18 mouse cellular contexts compared by ENCODE assay signal in genomic region chr16:6427292-6428281, GRCm38 (mm10).
DNase-seq lines count a peak whose midpoint lies in the region; ATAC-seq and TF ChIP-seq lines count a peak whose summit lies in the region.
"Had no signal": no experiment of that assay in that cellular context is flagged by ENCODE, and none has a peak within 500 bp of the region (broad histone marks: within the 10 kb centered on the region; RNA-seq: fewer than 3 reads in every experiment).

No protein-coding gene starts in this region.

- H3K4me3 ChIP-seq in forebrain, postnatal 0 days (ENCODE audit: low read depth, low read length): no peak overlapping the region
- H3K4me3 ChIP-seq in forebrain, embryonic 11.5 days (ENCODE audit: low read depth, low read length): no peak overlapping the region
- no peak overlapping the region for H3K4me3 ChIP-seq in hindbrain, postnatal 0 days (ENCODE audit: low read length)
- H3K4me3 ChIP-seq: embryonic facial prominence, embryonic 12.5 days; heart, embryonic 12.5 days; limb, embryonic 10.5 days had no signal

- DNase-seq in forebrain, postnatal 0 days: peak; percentile 25
- no peak for DNase-seq in forebrain, embryonic 11.5 days (ENCODE audit: low spot score)
- DNase-seq in left cerebral cortex, postnatal 4 days: peak; percentile 13
- no peak for DNase-seq in left cerebral cortex, postnatal 36 days (ENCODE audit: low spot score in 2 of 2)
- DNase-seq in cerebellum, adult 9-10 months: peak; percentile 93
- peak; percentile 53 for DNase-seq in hindbrain, postnatal 0 days (ENCODE audit: low spot score)
- no peak for DNase-seq in urinary bladder, postnatal 25 days (ENCODE audit: low spot score)
- DNase-seq: adrenal gland, postnatal 14 days; gastrocnemius, postnatal 14 days; heart, postnatal 4 days; kidney, adult 18-20 months; kidney, postnatal 4 days; right cerebral cortex, postnatal 25 days; thymus, adult 18-20 months had no signal

- WGBS in forebrain, postnatal 0 days: 59% methylated on average over 12 of the region's 12 CpGs
- 82% methylated on average over 12 of the region's 12 CpGs for WGBS in forebrain, embryonic 11.5 days
- 49% methylated on average over 12 of the region's 12 CpGs for WGBS in hindbrain, postnatal 0 days

- no peaks in the 10 kb centered on the region for H3K27me3 ChIP-seq in forebrain, postnatal 0 days (ENCODE audit: insufficient read depth, low read length)
- no peaks in the 10 kb centered on the region for H3K27me3 ChIP-seq in forebrain, embryonic 11.5 days (ENCODE audit: control insufficient read depth, insufficient read depth, low read length)
- no peaks in the 10 kb centered on the region for H3K27me3 ChIP-seq in hindbrain, postnatal 0 days (ENCODE audit: insufficient read depth, low read length)
- H3K27me3 ChIP-seq: embryonic facial prominence, embryonic 12.5 days; heart, embryonic 12.5 days had no signal

- no peak for ATAC-seq in forebrain, postnatal 0 days
- no peak for ATAC-seq in forebrain, embryonic 11.5 days (replicated peaks; ENCODE audit: low FRiP score)
- peak; percentile 27; the same call in 1 of the 2 replicates for ATAC-seq in hindbrain, postnatal 0 days

- no peaks in the 10 kb centered on the region for H3K4me1 ChIP-seq in forebrain, postnatal 0 days (ENCODE audit: insufficient read depth)
- no peaks in the 10 kb centered on the region for H3K4me1 ChIP-seq in forebrain, embryonic 11.5 days (replicated peaks; ENCODE audit: control insufficient read depth, insufficient read depth, low read length)
- H3K4me1 ChIP-seq in hindbrain, postnatal 0 days (ENCODE audit: insufficient read depth, low read length): 0 out of 2 replicates have a peak, but pooled peaks cover 2% of the 10 kb centered on the region
- H3K4me1 ChIP-seq: embryonic facial prominence, embryonic 12.5 days; heart, embryonic 12.5 days; limb, embryonic 10.5 days had no signal

- H3K9ac ChIP-seq in forebrain, postnatal 0 days: no peak overlapping the region
- H3K9ac ChIP-seq in forebrain, embryonic 11.5 days (ENCODE audit: low read length): no peak overlapping the region
- H3K9ac ChIP-seq in hindbrain, postnatal 0 days (replicated peaks; ENCODE audit: low read length): no peak overlapping the region
- H3K9ac ChIP-seq: embryonic facial prominence, embryonic 12.5 days; heart, embryonic 12.5 days; liver, embryonic 14.5 days had no signal

- TF ChIP-seq CTCF in forebrain, postnatal 0 days (IDR thresholded peaks at IDR 0.05; ENCODE audit: low read depth): no peak
- no peak for TF ChIP-seq CTCF in hindbrain, postnatal 0 days (IDR thresholded peaks at IDR 0.05; ENCODE audit: low read depth)

- no peaks in the 10 kb centered on the region for H3K9me3 ChIP-seq in forebrain, postnatal 0 days (ENCODE audit: low read length)
- H3K9me3 ChIP-seq in forebrain, embryonic 11.5 days (ENCODE audit: control insufficient read depth, low read length): no peaks in the 10 kb centered on the region
- H3K9me3 ChIP-seq in hindbrain, postnatal 0 days (ENCODE audit: low read length): no peaks in the 10 kb centered on the region
- H3K9me3 ChIP-seq: embryonic facial prominence, embryonic 12.5 days; heart, embryonic 12.5 days; limb, embryonic 10.5 days had no signal

- H3K4me2 ChIP-seq in forebrain, postnatal 0 days (ENCODE audit: low read depth): no peak overlapping the region
- H3K4me2 ChIP-seq in forebrain, embryonic 11.5 days (ENCODE audit: low read depth, low read length, severe bottlenecking): no peak overlapping the region
- no peak overlapping the region for H3K4me2 ChIP-seq in hindbrain, postnatal 0 days (ENCODE audit: low read depth, low read length)
- H3K4me2 ChIP-seq: embryonic facial prominence, embryonic 12.5 days; heart, embryonic 12.5 days had no signal

- no peaks in the 10 kb centered on the region for H3K36me3 ChIP-seq in forebrain, postnatal 0 days (ENCODE audit: insufficient read depth)
- H3K36me3 ChIP-seq in forebrain, embryonic 11.5 days (ENCODE audit: control insufficient read depth, insufficient read depth, low read length): no peaks in the 10 kb centered on the region
- H3K36me3 ChIP-seq in hindbrain, postnatal 0 days (ENCODE audit: insufficient read depth, low read length): no peaks in the 10 kb centered on the region
- H3K36me3 ChIP-seq: embryonic facial prominence, embryonic 12.5 days; heart, embryonic 12.5 days; limb, embryonic 10.5 days had no signal

- no peak overlapping the region for H3K27ac ChIP-seq in forebrain, postnatal 0 days (ENCODE audit: low read depth, low read length)
- H3K27ac ChIP-seq in forebrain, embryonic 11.5 days (ENCODE audit: low read depth, low read length): no peak overlapping the region
- H3K27ac ChIP-seq in hindbrain, postnatal 0 days: no peak overlapping the region; the same call in 1 of the 2 replicates
- H3K27ac ChIP-seq: embryonic facial prominence, embryonic 12.5 days; limb, embryonic 10.5 days; liver, embryonic 14.5 days had no signal

- intact Hi-C loops in left cerebral cortex, postnatal 4 days (cut with DNase I): no loop called here
- intact Hi-C loops in left cerebral cortex, postnatal 36 days (cut with DNase I): no loop called here

Comparison
In these comparisons a context has a peak if more than half of its experiments do, and no peak if none do; other contexts are left out.
1. DNase-seq: peak in forebrain, postnatal 0 days (single experiment), left cerebral cortex, postnatal 4 days (single experiment), cerebellum, adult 9-10 months (single experiment) and hindbrain, postnatal 0 days (single experiment); none in forebrain, embryonic 11.5 days (single experiment), left cerebral cortex, postnatal 36 days (0 of 2) and urinary bladder, postnatal 25 days (single experiment).